ENCODE assay signal across 8 mouse cellular contexts in the genomic region with DNA sequence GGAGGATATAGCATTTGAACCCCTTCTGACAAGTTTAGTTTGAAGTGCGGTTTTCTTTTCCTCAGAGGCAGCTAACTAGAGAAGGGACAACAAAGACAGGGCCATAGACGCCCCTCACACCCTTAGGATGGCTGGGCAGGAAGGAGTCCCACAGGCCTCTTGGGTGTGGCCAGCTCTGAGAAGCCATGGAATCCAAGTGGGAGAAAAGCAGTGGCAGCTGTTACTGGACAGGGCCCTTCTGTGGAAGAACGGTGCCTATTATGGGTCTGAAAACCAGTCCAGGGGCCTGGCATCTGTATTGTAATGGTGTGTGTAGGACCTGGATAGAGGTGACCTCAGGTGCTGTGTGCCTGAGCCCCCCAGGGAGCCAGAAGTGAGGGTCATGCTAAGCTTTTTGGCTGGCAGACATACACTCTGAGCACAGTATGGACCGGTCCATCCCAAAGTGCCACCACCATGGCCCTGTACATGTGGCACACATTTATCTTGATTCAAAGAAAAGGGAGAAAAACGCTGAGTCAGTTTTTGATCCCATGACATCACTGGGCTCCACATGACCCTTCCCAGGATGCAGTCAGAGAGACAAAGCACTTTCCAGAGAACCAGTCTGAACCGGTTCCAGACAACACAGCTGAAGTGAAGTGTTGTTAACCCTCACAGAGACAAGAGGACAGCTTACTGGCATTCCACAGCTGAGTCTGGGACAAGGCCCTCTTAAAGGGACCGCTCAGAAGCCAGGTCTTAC. TPM values are rescaled to one million over a fixed set of nuclear protein-coding genes. Genes with fewer than 3 reads are reported as not detected.
A peak's percentile ranks its signal among the peaks of the same experiment; 100 is the strongest.
DNase-seq lines count a peak whose midpoint lies in the region; ATAC-seq and TF ChIP-seq lines count a peak whose summit lies in the region.

No protein-coding gene starts in this region.

- WGBS in kidney, embryonic 14.5 days: 72% methylated on average over 7 of the region's 7 CpGs

- H3K4me1 ChIP-seq in CH12.LX (ENCODE audit: control insufficient read depth in 1 of 2, insufficient read depth in 2 of 2): peaks cover 33 to 66% of the 10 kb centered on the region in 2 experiments
- peaks cover 59% of the 10 kb centered on the region for H3K4me1 ChIP-seq in bone marrow macrophage, adult 2 months (ENCODE audit: control insufficient read depth, insufficient read depth, low read length)
- H3K4me1 ChIP-seq in kidney, embryonic 14.5 days (ENCODE audit: control insufficient read depth, insufficient read depth, low read length): peaks cover 27% of the 10 kb centered on the region

- ATAC-seq in kidney, embryonic 14.5 days (ENCODE audit: low FRiP score, low TSS enrichment): peak; percentile 68

- H3K4me2 ChIP-seq in CH12.LX (ENCODE audit: insufficient read depth, low read depth, poor library complexity, severe bottlenecking): no peak overlapping the region
- H3K4me2 ChIP-seq in kidney, embryonic 14.5 days (replicated peaks; ENCODE audit: low read depth, low read length): no peak overlapping the region

- H3K4me3 ChIP-seq in CH12.LX (replicated peaks in 1 of 3; ENCODE audit: low read depth in 2 of 3, low read length in 2 of 3, poor library complexity in 1 of 3): no peak overlapping the region
- H3K4me3 ChIP-seq in bone marrow macrophage, adult 2 months (ENCODE audit: insufficient read depth, low read length): no peak overlapping the region
- no peak overlapping the region for H3K4me3 ChIP-seq in kidney, embryonic 14.5 days (ENCODE audit: low read length)

- H3K9ac ChIP-seq in CH12.LX (ENCODE audit: insufficient read depth, low read depth): no peak overlapping the region
- no peak overlapping the region for H3K9ac ChIP-seq in kidney, embryonic 14.5 days (ENCODE audit: low read depth, low read length)

- H3K27ac ChIP-seq in CH12.LX (ENCODE audit: insufficient read depth, low read depth): 0 out of 2 replicates have a peak overlapping the region, but pooled peaks have one; percentile 9
- H3K27ac ChIP-seq in bone marrow macrophage, adult 2 months (ENCODE audit: insufficient read depth, low read depth, low read length): peak overlapping the region; percentile 47
- H3K27ac ChIP-seq in kidney, embryonic 14.5 days (ENCODE audit: low read depth, low read length): peak overlapping the region; percentile 65; the same call in 1 of the 2 replicates

- no peak for TF ChIP-seq EP300 in CH12.LX (IDR thresholded peaks at IDR 0.05; ENCODE audit: low read length)

- peaks cover 31 to 70% of the 10 kb centered on the region in 2 experiments for H3K36me3 ChIP-seq in CH12.LX (replicated peaks in 1 of 2; ENCODE audit: control insufficient read depth in 1 of 2, insufficient read depth in 1 of 2, low read length in 1 of 2)
- peaks cover 26% of the 10 kb centered on the region; the same call in 1 of the 2 replicates for H3K36me3 ChIP-seq in kidney, embryonic 14.5 days (ENCODE audit: control insufficient read depth, insufficient read depth, low read length)

- TF ChIP-seq CTCF in CH12.LX (conservative IDR thresholded peaks at IDR 0.05 in 1 of 2, IDR thresholded peaks at IDR 0.05 in 1 of 2; ENCODE audit: low read depth in 2 of 2, low read length in 2 of 2): no peak
- TF ChIP-seq CTCF in bone marrow macrophage, adult 2 months (IDR thresholded peaks at IDR 0.05; ENCODE audit: low read depth, low read length): no peak

- no peak for TF ChIP-seq POLR2A in CH12.LX (IDR thresholded peaks at IDR 0.05; ENCODE audit: low read depth, low read length)
- no peak for TF ChIP-seq POLR2A in bone marrow macrophage, adult 2 months (IDR thresholded peaks at IDR 0.05; ENCODE audit: borderline replicate concordance, low read depth, low read length)

- no peak for TF ChIP-seq RAD21 in CH12.LX (IDR thresholded peaks at IDR 0.05; ENCODE audit: low read depth, low read length)

- H3K9me3 ChIP-seq in CH12.LX (replicated peaks; ENCODE audit: low read length): no peaks in the 10 kb centered on the region
- no peaks in the 10 kb centered on the region for H3K9me3 ChIP-seq in kidney, embryonic 14.5 days (ENCODE audit: control insufficient read depth, low read length)

- H3K27me3 ChIP-seq in CH12.LX (replicated peaks): no peaks in the 10 kb centered on the region
- no peaks in the 10 kb centered on the region for H3K27me3 ChIP-seq in kidney, embryonic 14.5 days (ENCODE audit: control insufficient read depth, insufficient read depth, low read length)

- H3K79me2 ChIP-seq in CH12.LX (replicated peaks; ENCODE audit: control insufficient read depth, extremely low read depth, insufficient read depth, poor library complexity, severe bottlenecking): peaks cover 33% of the 10 kb centered on the region

- DNase-seq in CH12.LX (ENCODE audit: extremely low read depth): no peak
- peak; percentile 61 to 73 for DNase-seq in heart, adult 9 months (ENCODE audit: low spot score in 2 of 2)
- DNase-seq in lung, postnatal 25 days (ENCODE audit: low spot score): peak; percentile 83
- DNase-seq in yolk sac, embryonic 10.5 days (ENCODE audit: low spot score): peak; percentile 81
- no peak for DNase-seq in cerebellum, adult 9-10 months
- no peak for DNase-seq in natural killer cell, adult 2 months (ENCODE audit: low spot score in 2 of 2)

- dilution Hi-C loops in CH12.LX (cut with MboI; ENCODE audit: extremely low pct_ligation_motif_present, extremely low pct_unique_long_range_greater_than_20kb, low sequenced_read_pairs): no loop called here

- in situ Hi-C loops in CH12.LX (cut with MboI; ENCODE audit: low pct_ligation_motif_present, low pct_unique_long_range_greater_than_20kb, low sequenced_read_pairs): no loop called here

TF ChIP-seq in CH12.LX, 34 proteins besides CTCF, POLR2A, EP300 and RAD21:
- peak; percentile 82 for TF ChIP-seq MAFK (IDR thresholded peaks at IDR 0.05; ENCODE audit: insufficient replicate concordance, low read length)
- TF ChIP-seq ELF1 (IDR thresholded peaks at IDR 0.05; ENCODE audit: low read depth, low read length): no peak

RNA-seq across cellular contexts. Expression of gene Yjefn3, which starts 33.7 kb away (rescaled TPM):
- total RNA-seq in CH12.LX (2012; rRNA removed) (8.0 and 9.5 TPM in 2 replicates), CH12.LX (2014; rRNA removed) (3.3 and 3.6 TPM in 2 replicates)
- polyA plus RNA-seq in CH12.LX (2012; ENCODE audit: insufficient read length, low read depth): 8.4 and 10.5 TPM in 2 replicates
- polyA plus RNA-seq in bone marrow macrophage, adult 2 months (2012; ENCODE audit: insufficient read depth, insufficient read length, missing spikeins): not detected in 2 replicates
- polyA plus RNA-seq in kidney, embryonic 14.5 days (2014; fragmentation: Nextera tagmentation; extraction: Ambion mirVana): 1.7 and 3.3 TPM in 2 replicates

RNA-seq across cellular contexts. Expression of gene Ndufa13, which starts 33.9 kb away (rescaled TPM):
- total RNA-seq in CH12.LX (2012; rRNA removed) (153 and 177 TPM in 2 replicates), CH12.LX (2014; rRNA removed) (60.9 and 74.7 TPM in 2 replicates)
- polyA plus RNA-seq in CH12.LX (2012; ENCODE audit: insufficient read length, low read depth): 90.1 and 104 TPM in 2 replicates
- polyA plus RNA-seq in bone marrow macrophage, adult 2 months (2012; ENCODE audit: insufficient read depth, insufficient read length, missing spikeins): 86.8 and 90.6 TPM in 2 replicates
- 192 and 272 TPM in 2 replicates for polyA plus RNA-seq in kidney, embryonic 14.5 days (2014; fragmentation: Nextera tagmentation; extraction: Ambion mirVana)

RNA-seq across cellular contexts. Expression of gene Tssk6, which starts 34.2 kb away (rescaled TPM):
- total RNA-seq in CH12.LX (2012; rRNA removed) (1.5 and 1.8 TPM in 2 replicates), CH12.LX (2014; rRNA removed) (0.35 and 0.44 TPM in 2 replicates)
- polyA plus RNA-seq in CH12.LX (2012; ENCODE audit: insufficient read length, low read depth): 1.7 and 2.3 TPM in 2 replicates
- 0.60 TPM in 1 of 2 replicates, not detected in the other for polyA plus RNA-seq in bone marrow macrophage, adult 2 months (2012; ENCODE audit: insufficient read depth, insufficient read length, missing spikeins)
- polyA plus RNA-seq in kidney, embryonic 14.5 days (2014; fragmentation: Nextera tagmentation; extraction: Ambion mirVana): 2.7 and 5.1 TPM in 2 replicates

RNA-seq across cellular contexts. Expression of gene Cilp2, which starts 48.7 kb away (rescaled TPM):
- total RNA-seq in CH12.LX (2012; rRNA removed) (0.08 TPM in 2 replicates), CH12.LX (2014; rRNA removed) (0.04 TPM in 1 of 2 replicates, not detected in the other)
- polyA plus RNA-seq in CH12.LX (2012; ENCODE audit: insufficient read length, low read depth): 0.07 TPM in 1 of 2 replicates, not detected in the other
- not detected in 2 replicates for polyA plus RNA-seq in bone marrow macrophage, adult 2 months (2012; ENCODE audit: insufficient read depth, insufficient read length, missing spikeins)
- polyA plus RNA-seq in kidney, embryonic 14.5 days (2014; fragmentation: Nextera tagmentation; extraction: Ambion mirVana): 0.58 and 0.77 TPM in 2 replicates

RNA-seq across cellular contexts. Expression of gene Gatad2a, which starts 60.0 kb away (rescaled TPM):
- total RNA-seq in CH12.LX (2012; rRNA removed) (70.8 and 73.2 TPM in 2 replicates), CH12.LX (2014; rRNA removed) (31.5 and 35.7 TPM in 2 replicates)
- 95.1 and 122 TPM in 2 replicates for polyA plus RNA-seq in CH12.LX (2012; ENCODE audit: insufficient read length, low read depth)
- polyA plus RNA-seq in bone marrow macrophage, adult 2 months (2012; ENCODE audit: insufficient read depth, insufficient read length, missing spikeins): 36.5 and 36.9 TPM in 2 replicates
- polyA plus RNA-seq in kidney, embryonic 14.5 days (2014; fragmentation: Nextera tagmentation; extraction: Ambion mirVana): 42.1 and 59.0 TPM in 2 replicates

Comparison
In these comparisons a context has a peak if more than half of its experiments do, and no peak if none do; other contexts are left out.
1. DNase-seq: peak in heart, adult 9 months (2 of 2), lung, postnatal 25 days (single experiment) and yolk sac, embryonic 10.5 days (single experiment); none in CH12.LX (single experiment), cerebellum, adult 9-10 months (single experiment) and natural killer cell, adult 2 months (0 of 2).
2. H3K27ac ChIP-seq: peak in every context shown above with its lines; median percentile 65 in kidney, embryonic 14.5 days; 47 in bone marrow macrophage, adult 2 months; 9 in CH12.LX.